Mouse (Mus musculus) CH12.LX (cell line): ENCODE results near the gene Usp51.

Source experiments
- CHD2 ChIP-seq: IDR thresholded peaks from 2 replicates; pipeline ENCODE4 v1.6.1; 2011; ENCODE audit warnings: low read length, improper control_type of control experiment
- CTCF ChIP-seq, 2 experiments: IDR thresholded peaks in 1 of 2; conservative IDR thresholded peaks in 1 of 2; 2 replicates each; pipeline ENCODE4 v1.5.1; 2011 to 2012; ENCODE audit warnings: low read depth in 2 of 2, low read length in 2 of 2, improper control_type of control experiment in 1 of 2, inconsistent platforms in 1 of 2, mild to moderate bottlenecking in 1 of 2, moderate library complexity in 1 of 2
- ETS1 ChIP-seq: conservative IDR thresholded peaks from 2 replicates; pipeline ENCODE4 v1.6.1; 2012; ENCODE audit warnings: low read depth, mild to moderate bottlenecking, inconsistent platforms, low read length, improper control_type of control experiment, moderate library complexity
- KAT2A ChIP-seq: IDR thresholded peaks from 2 replicates; pipeline ENCODE4 v1.6.1; 2012; ENCODE audit warnings: low read length, improper control_type of control experiment, inconsistent platforms; ENCODE audit not compliant: insufficient replicate concordance
- MAFK ChIP-seq: IDR thresholded peaks from 2 replicates; pipeline ENCODE4 v1.6.1; 2011; ENCODE audit warnings: low read length, improper control_type of control experiment; ENCODE audit not compliant: insufficient replicate concordance
- MAX ChIP-seq: IDR thresholded peaks from 2 replicates; pipeline ENCODE4 v1.6.1; 2011; ENCODE audit warnings: low read length, improper control_type of control experiment
- PAX5 ChIP-seq: IDR thresholded peaks from 2 replicates; pipeline ENCODE4 v1.6.1; 2012; ENCODE audit warnings: low read length, inconsistent platforms, mixed read lengths
- POLR2A ChIP-seq: IDR thresholded peaks from 2 replicates; pipeline ENCODE4 v1.6.1; 2011; ENCODE audit warnings: low read depth, mild to moderate bottlenecking, improper control_type of control experiment, low read length
- USF1 ChIP-seq: IDR thresholded peaks from 2 replicates; pipeline ENCODE4 v1.6.1; 2014; ENCODE audit warnings: low read depth, mild to moderate bottlenecking, inconsistent platforms, low read length, improper control_type of control experiment

GRCm38 (mm10) chrX:153007021-153007684 lies 884 bp downstream of the Usp51 start:
- TF ChIP-seq KAT2A (no peak), POLR2A (peak; percentile 51), MAX (no peak), PAX5 (no peak), USF1 (no peak), ETS1 (no peak), CTCF (conservative IDR thresholded peaks at IDR 0.05 in 1 of 2, IDR thresholded peaks at IDR 0.05 in 1 of 2; ENCODE audit: low read depth in 2 of 2, low read length in 2 of 2) (no peak), MAFK (no peak), CHD2 (no peak)
